Mouse (Mus musculus): ENCODE data around the gene Farsb.
A peak's percentile ranks its signal among the peaks of the same experiment; 100 is the strongest.

Farsb gene

DNA sequence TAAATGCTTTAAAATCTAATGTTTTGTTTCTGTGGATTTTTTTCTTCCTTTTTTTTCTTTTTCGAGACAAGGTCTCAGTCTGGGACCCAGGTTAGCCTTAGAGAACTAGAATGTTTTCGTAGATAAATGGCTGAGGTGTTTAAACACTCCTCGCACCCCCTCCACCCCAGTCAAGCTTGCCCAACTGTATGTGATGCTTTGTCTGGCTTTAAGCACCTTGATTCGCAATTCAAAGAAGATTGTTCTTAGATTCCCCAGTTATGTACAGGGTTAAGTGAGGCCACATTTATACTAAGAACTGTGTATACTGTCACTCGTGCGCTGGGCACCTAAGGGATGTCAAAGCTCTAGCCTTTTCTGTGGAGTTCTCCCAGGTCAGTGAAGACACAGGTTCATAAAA, 68.4 kb downstream of the Farsb start:
- DNase-seq (ENCODE audit: low spot score in 2 of 2): no peak

DNA sequence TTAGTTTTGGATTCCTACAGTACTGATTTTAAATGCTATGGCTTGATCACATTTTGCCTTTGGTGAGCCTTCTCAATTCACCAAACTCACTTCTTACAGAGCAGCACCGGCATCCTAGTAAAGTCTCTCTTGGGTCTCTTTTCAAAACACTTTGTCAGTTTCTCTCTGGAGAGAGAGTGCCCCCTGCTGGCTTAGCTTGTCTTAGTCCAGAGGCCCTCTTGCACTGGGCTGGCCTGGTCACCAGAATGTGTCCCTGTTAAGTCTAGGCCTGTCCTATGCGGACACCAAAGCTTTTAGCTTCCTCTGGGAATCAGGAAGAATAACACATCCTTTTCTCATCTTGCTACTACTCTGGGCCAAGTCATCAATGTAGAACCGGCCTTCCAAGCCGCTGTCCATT, 69.1 kb downstream of the Farsb start:
- DNase-seq (ENCODE audit: low spot score in 2 of 2): peak in 1 of 2 experiments; percentile 35

DNA sequence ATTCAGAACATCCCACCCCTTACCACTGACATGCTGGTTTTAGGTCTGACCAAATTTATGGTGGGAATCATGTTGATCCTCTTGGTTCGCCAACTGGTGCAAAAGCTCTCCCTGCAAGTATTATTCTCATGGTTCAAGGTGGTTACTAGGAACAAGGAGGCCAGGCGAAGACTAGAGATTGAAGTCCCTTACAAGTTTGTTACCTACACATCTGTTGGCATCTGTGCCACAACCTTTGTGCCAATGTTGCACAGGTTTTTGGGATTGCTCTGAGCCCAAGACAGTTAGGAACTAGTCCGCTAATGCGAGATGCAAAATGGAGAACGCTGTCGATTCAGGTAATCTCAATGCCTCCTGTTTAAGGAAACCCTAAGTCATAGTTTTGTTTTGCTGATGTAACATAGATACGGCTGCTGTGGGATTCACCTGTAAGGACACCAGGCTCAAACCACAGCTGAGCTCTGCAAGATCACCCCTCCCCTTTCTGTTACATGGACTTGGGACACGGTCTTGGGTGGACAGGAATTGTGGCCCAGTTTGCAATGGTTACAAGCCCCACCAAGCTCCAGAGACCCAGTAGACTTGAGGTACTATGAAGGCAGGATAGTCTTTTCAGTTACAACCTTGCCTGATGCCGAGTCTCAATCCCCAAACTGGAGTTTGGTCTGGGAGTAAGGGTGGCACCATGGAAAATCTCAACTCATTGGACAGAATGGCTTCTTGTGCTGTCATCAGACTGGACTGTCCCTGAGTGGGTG, 71.4 kb downstream of the Farsb start:
- DNase-seq (ENCODE audit: low spot score in 2 of 2): no peak

DNA sequence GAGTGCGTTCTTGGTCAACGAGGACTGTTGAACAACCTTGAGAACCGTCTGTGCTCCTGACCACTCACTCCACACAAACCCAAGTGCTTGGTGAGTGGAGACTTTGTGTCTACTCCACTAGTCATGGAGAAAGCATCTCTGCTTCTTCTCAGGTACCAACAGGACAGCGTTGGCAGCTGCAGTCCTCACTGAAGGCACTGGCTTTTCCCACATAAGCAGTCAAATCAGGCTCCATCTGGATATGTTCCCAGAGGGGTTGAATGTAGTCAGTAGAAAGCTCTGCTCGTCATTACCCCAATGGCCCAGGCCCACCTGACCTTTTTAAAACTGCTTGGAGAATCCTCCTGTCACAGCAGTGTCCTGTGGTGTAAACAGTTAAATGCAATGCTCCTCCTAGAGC, 74.3 kb downstream of the Farsb start:
- DNase-seq (ENCODE audit: low spot score in 2 of 2): no peak

DNA sequence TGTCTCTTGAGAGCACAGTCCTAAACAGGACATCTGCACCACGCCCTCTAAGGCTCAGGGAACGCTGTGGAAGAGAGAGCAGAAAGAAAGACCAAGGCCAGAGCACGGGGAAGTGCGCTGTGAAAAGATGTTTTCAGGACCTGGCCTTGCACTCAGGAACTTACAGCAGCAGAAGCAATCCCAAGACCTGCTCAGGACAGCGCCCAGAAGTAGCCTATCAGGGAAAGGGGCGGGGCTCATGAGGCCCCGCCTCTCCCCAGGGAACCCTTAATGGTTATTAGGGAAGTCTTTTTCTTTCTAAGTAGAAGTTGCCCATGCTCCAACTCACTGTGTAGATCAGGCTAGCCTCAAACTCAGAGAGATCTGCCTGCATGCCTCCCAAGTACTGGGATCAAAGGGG, 76.0 kb downstream of the Farsb start:
- DNase-seq (ENCODE audit: low spot score in 2 of 2): no peak

DNA sequence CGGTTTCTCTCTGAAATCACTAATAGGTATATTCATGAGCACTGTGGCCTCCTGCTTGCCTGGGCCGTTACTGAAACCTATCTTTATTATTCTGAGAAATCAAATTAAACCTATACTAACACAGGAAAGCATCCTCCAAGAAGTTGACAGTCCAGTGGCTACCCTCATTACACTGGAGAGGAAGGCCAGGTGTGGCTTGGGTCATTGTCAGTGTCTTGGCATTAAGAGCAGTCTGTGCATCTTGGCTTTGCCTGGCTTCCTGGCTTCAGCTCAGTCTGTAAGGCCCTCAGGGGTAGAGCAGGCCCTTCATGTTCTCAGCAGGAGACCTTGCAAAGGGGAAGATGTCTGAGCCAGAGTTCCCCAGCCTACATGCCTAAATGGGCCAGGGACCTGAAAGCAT, 79.3 kb downstream of the Farsb start:
- no peak for DNase-seq (ENCODE audit: low spot score in 2 of 2)

DNA sequence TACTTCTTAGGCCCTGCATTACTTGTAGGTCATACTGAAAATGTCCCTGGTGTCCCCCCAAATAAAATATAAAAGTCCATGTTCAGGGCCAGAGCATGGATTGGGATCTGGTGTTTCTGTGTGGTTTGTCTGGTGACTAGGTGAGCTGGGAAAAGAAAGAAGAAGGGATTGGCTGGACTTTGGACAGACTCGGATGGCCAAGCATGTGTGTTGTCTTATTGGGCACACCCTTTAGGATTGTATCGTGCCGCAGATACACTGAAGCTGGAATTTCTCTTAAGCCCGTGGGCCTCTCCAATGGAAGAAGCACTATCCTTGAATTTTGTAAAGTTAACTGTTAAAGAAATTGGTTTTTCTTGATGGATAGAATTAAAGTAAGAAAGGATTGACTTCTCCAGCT, 87.3 kb downstream of the Farsb start:
- DNase-seq (ENCODE audit: low spot score in 2 of 2): no peak

DNA sequence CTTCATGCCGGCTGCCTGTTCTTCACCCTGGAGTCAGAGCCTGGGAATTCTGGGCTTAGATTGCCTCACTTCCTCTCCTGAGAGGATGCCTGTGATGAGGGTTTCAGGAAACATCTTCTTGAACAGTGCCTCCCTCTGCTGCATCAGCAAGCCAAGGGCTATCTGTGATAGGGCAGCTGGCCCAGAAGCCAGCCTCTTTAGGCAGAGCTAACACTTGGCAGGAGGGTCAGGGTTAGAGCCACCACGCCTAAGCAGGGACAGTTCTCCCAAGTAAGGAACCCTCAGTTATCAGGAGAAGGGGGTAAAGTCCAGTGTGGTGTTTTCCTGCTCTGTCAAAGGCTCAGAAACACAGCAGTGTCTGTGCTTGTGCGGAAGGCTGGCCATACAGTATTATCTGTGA, 88.9 kb downstream of the Farsb start:
- DNase-seq (ENCODE audit: low spot score in 2 of 2): no peak

DNA sequence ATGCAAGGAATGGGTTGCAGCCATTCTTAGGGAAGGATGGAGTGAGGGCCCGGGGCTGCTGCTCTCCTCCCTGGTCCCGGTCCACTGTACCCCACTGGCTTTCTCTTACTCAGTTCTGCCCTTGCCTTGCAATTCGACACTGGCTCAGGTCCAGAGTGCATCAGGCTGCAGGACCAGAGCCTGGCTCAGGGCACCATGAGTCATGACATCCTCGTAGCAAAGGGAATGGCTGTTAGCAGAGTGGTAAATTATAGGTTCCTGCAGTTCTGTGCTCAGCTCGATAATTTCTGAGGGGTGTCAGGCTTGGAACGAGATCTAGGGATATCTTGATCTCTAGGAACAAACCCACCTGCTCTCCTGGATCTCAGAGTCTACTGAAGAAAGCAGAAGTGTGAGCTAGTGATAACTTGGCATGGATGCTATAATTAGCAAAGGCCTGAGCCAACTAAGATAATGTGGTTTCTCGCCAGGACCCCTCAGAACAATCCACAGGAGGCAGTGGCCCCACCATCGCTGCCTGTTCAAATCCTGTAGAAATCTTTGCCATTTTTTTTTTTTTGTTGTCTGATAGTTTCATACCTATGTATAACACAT, 92.3 kb downstream of the Farsb start:
- no peak for DNase-seq (ENCODE audit: low spot score in 2 of 2)

DNA sequence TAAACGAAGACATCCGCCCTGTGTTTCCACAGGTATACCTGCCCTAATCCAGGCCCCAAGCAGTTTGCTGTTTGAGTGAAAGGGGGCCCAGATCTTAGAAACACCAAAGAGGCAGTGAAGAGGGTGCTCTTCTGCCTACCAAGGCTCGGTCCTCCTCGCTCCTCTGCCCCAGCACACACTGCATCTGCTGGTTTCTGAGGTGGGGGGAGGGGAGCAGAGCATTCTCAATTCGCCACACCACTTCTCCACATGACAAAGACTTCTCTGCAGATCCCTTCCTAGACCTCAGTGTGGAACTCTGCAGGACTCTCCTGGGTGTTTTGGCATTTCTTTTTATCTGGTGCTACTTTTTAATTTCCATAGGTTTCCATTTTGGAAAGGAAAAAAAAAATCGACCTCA, 93.0 kb downstream of the Farsb start:
- DNase-seq (ENCODE audit: low spot score in 2 of 2): no peak

DNA sequence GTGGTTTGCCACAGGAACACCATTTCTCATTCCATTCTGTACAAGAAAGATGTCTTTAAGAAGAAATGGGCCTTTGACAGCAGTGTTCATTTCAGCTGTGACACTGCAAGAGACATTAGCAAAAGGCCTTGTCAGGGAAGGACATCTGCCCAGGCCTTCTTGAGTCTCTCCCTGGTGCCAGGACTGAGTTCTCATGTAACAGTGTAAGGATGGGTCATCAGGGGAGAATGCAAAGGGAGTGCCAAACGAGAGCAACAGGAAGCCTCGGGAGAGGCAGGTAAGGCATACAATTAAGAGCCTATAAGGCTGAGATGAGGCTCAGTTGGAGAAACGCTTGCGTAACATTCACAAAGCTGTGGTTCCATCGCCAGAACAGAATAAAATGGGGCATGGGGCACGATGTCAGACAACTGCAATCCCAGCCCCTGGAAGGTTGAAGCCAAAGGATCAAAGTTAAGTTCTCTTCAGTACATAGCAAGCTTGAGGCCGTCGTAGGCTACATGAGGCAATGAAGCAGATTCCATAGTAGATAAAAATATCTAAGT, 93.4 kb downstream of the Farsb start:
- no peak for DNase-seq (ENCODE audit: low spot score in 2 of 2)

DNA sequence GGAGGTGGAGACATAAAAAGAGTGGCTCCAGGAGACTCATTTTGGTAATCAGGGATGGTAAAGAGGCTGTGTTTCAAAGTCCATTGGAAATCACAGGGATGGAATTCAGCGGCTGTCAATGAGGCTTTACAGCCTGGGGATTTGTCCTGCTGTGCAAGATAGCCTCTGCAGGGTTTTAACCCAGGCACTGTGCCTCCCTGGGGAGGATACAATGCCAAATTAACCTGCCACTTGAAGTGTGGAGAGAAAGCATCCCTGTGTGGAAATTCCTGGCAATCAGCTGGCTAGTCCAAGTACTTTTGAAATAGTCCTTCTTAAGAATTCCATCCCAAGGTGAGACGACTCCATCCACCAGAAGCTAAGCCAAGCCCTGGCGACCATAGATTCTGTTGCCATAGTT, 99.8 kb downstream of the Farsb start:
- no peak for DNase-seq (ENCODE audit: low spot score in 2 of 2)

DNA sequence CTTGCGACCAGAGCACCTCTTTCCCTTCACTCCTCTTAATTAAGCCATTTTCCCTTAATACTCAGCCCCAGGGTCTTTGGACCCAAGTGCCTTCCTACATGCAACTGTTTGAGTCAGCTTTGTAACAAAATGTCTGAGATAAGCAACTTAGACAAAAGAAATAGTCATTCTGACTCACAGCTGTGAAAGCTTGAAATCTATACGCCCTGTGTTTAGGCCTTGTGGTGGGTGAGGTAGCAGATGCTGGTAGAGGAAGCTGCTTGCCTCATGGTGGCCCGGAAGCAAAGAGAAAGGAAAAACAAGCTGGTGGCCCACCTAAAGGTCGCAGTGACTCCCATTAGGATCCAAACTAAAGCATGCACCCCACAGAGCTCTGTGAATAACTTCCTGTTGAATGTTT, 100.8 kb downstream of the Farsb start:
- no peak for DNase-seq (ENCODE audit: low spot score in 2 of 2)

DNA sequence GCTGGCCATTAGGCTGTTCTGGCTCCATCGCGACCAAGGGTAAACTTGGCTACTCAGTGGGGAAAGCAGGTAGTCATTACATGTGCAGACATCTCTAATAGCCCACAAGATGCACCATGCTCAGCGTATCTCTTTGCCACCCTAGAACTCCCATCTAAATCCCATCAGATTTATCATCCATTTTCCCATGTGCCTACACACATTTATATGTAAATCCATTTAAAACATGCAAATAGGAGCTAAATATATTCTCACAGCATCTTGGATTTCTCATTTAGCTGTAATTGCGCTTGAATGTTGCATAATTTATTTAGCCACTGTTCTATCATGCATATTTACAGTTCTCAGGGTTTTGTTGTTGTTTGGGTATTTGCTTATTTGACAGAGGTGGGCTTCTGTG, 107.7 kb downstream of the Farsb start:
- no peak for DNase-seq (ENCODE audit: low spot score in 2 of 2)

DNA sequence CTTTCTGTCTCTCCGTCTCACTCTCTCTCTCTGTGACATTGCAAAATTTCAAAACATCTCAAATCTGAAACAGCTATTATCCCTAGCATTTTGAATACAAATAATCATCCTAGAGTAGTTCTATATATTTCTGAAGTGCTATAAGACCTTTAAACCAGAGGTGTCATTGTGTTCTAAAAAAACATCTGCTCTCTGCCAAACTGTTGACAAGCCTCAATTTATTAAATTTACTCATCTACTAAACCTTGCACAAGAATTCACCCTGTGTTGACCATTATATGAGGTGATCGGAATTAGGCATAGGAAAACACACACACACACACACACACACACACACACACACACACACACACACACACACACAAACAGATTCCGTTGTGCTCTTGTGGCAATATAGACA, 113.6 kb downstream of the Farsb start:
- no peak for DNase-seq (ENCODE audit: low spot score in 2 of 2)

DNA sequence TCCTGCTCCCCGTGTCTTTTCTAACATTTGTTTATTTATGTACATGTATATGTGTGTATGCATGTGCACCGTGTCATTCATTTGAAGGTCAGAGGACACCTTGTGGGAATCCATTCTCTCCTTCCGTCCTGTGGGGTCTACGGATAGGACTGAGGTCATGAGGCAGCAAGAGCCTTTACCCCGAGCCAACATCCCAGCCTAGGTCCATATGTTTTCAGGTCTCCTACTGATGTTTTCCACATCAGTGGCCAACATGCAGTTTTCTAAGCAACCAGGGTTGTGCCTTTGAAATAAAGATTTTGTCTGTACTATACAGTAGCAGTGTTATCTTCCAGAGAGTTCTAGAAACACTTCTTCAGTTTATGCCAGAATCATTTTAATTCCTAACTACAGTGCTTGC, 114.9 kb downstream of the Farsb start:
- DNase-seq (ENCODE audit: low spot score in 2 of 2): no peak

DNA sequence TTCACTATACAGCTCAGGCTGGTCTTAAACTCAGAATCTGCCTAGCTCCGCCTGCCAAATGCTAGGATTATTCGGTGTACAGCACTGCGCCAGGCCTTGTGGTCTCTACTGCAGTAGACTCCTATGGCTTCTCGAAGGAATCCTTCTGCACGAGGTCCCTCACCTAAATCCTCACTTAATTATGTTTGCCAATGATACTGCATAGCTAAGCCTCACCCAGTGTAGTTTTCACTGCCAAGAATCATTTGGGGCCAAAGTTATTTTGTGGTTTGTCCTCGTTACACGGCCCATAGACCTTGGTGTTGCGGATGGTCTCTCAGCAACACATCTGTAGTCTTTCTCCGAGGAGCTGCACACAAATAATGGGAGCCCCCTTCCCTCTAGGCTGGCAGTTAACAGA, 116.4 kb downstream of the Farsb start:
- no peak for DNase-seq (ENCODE audit: low spot score in 2 of 2)

DNA sequence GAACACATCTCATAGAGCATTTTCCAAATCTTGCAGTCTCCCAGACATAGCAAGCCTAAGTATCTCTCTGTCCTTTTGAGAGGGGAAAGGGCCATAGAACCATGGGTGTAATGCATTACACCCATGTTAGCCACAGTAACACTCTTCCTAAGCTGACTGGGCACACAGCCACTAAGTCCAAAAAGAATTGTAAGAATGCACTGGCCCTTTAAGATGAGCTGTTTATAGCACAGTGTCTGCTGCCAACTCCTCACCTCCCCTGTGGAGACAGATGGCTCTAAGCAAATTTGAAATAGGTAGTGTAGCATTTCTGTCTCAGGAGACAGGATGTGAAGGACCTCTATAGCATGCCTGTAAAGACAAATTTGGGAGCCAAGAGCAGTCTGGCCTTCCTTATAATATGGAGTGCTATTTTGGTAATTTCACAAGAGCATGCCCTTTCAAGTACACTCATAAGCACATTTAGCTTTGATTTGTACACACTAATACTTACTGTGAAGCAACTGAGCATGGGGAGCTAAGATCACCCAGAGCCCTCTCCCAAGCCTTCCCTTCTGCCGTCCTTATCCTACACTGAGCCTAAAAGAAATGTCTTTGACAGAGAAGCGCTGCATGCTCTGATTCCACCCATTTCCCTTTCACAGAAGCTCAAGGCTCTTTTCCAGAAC, 117.0 kb downstream of the Farsb start:
- no peak for DNase-seq (ENCODE audit: low spot score in 2 of 2)

DNA sequence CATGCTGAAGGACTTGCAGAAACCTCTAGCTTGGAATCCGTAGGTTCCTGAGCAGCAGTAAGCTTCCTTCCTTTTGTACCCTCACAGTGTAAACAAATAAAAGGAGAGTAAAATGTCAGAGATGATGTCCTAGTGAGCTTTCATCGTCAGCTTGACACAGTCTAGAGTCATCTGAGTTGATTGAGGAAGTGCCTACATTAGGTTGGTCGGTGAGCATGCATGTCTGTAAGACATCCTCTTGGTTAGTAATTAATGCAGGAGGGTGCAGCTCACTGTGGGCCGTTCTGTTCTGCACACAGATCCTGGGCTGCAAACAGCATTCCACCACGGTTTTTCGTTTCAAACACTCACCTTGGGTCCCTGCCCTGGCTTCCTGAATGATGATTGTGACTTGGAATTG, 118.6 kb downstream of the Farsb start:
- DNase-seq (ENCODE audit: low spot score in 2 of 2): no peak

All from thymus, postnatal 10 days (tissue).